Mouse (Mus musculus) C2C12 (cell line): ENCODE results near the gene Ergic3. TPM values are rescaled to one million over a fixed set of nuclear protein-coding genes. Genes with fewer than 3 reads are reported as not detected.

ENCODE experiments used
- H3K27me3 ChIP-seq: one replicate; pipeline ENCODE4 v1.6.1; 2011; ENCODE audit not compliant: control insufficient read depth, insufficient read depth, insufficient read length
- H3K36me3 ChIP-seq: one replicate; pipeline ENCODE4 v1.6.1; 2011; ENCODE audit not compliant: control insufficient read depth, insufficient read depth
- H3K4me3 ChIP-seq: one replicate; pipeline ENCODE4 v1.5.1; 2011; ENCODE audit warnings: mild to moderate bottlenecking, control low read depth; ENCODE audit not compliant: poor library complexity, insufficient read depth, severe bottlenecking
- H3K79me2 ChIP-seq: one replicate; pipeline ENCODE4 v1.6.1; 2011; ENCODE audit not compliant: control insufficient read depth, insufficient read depth
- H3K79me3 ChIP-seq: one replicate; pipeline ENCODE4 v1.6.1; 2011; ENCODE audit warnings: low read depth, control low read depth
- H3ac ChIP-seq: one replicate; pipeline ENCODE3; 2011; ENCODE audit warnings: low read depth; ENCODE audit not compliant: control insufficient read depth, insufficient read length
- CEBPB ChIP-seq: IDR thresholded peaks from one replicate; pipeline ENCODE4 v1.6.1; 2011; ENCODE audit warnings: low read depth, mild to moderate bottlenecking, control low read depth, moderate library complexity
- CTCF ChIP-seq: IDR thresholded peaks from one replicate; pipeline ENCODE4 v1.5.1; 2011; ENCODE audit not compliant: control insufficient read depth, insufficient read depth, insufficient read length
- FOSL1 ChIP-seq: IDR thresholded peaks from one replicate; pipeline ENCODE4 v1.8.0; 2011; ENCODE audit warnings: mild to moderate bottlenecking, low read length; ENCODE audit not compliant: poor library complexity, insufficient read depth, severe bottlenecking
- MAX ChIP-seq: IDR thresholded peaks from one replicate; pipeline ENCODE4 v1.6.1; 2011; ENCODE audit warnings: mild to moderate bottlenecking, control low read depth
- MYOD1 ChIP-seq: IDR thresholded peaks from one replicate; pipeline ENCODE4 v1.6.1; 2011; ENCODE audit warnings: low read depth; ENCODE audit not compliant: control insufficient read depth, insufficient read length
- MYOG ChIP-seq: IDR thresholded peaks from one replicate; pipeline ENCODE4 v1.6.1; 2011; ENCODE audit not compliant: control insufficient read depth, insufficient read length; ENCODE audit errors: extremely low read depth
- USF1 ChIP-seq: IDR thresholded peaks from one replicate; pipeline ENCODE4 v1.6.1; 2011; ENCODE audit warnings: low read depth, mild to moderate bottlenecking, control low read depth, moderate library complexity
- polyA plus RNA-seq: library from polyadenylated mRNA; unstranded; fragments of >200 nt; fragmentation: generic; extraction: Trizol; gene quantifications from one replicate; pipeline ENCODE4 v1.2.1, GENCODE M21; 2012; ENCODE audit warnings: missing spikeins

Ergic3 gene
- polyA plus RNA-seq, 1 experiment = 230 TPM

GRCm38 (mm10) chr2:156039390-156039789 is 31.5 kb downstream of the Ergic3 start:
- Histone ChIP-seq H3ac (no peak overlapping the region), H3K79me3 (no peaks in the 10 kb centered on the region), H3K36me3 (no peaks in the 10 kb centered on the region), H3K4me3 (no peak overlapping the region), H3K27me3 (peaks cover 60% of the 10 kb centered on the region), H3K79me2 (no peaks in the 10 kb centered on the region)
- TF ChIP-seq FOSL1 (no peak), MAX (no peak), CTCF (no peak), MYOG (no peak), MYOD1 (no peak), USF1 (no peak), CEBPB (no peak)

- Histone ChIP-seq H3ac (no peak overlapping the region), H3K79me3 (no peaks in the 10 kb centered on the region), H3K36me3 (no peaks in the 10 kb centered on the region), H3K79me2 (no peaks in the 10 kb centered on the region), H3K27me3 (peaks cover 56% of the 10 kb centered on the region), H3K4me3 (no peak overlapping the region)
- TF ChIP-seq CTCF (no peak), MAX (no peak), MYOD1 (no peak)
Measured at GRCm38 (mm10) chr2:156042903-156043302, 35.1 kb downstream of the Ergic3 start.

- H3K27me3 ChIP-seq = peaks cover 47% of the 10 kb centered on the region
- H3K79me2 ChIP-seq = no peaks in the 10 kb centered on the region
- no peaks in the 10 kb centered on the region for H3K79me3 ChIP-seq
- TF ChIP-seq FOSL1 (no peak), CEBPB (no peak), MAX (no peak), CTCF (no peak), MYOD1 (no peak), USF1 (no peak), MYOG (no peak)
- no peaks in the 10 kb centered on the region for H3K36me3 ChIP-seq
- no peak overlapping the region for H3K4me3 ChIP-seq
- H3ac ChIP-seq = no peak overlapping the region
Measured at GRCm38 (mm10) chr2:156047929-156048328, 40.1 kb downstream of the Ergic3 start.

GRCm38 (mm10) chr2:156052816-156053215 is 45.0 kb downstream of the Ergic3 start, which contains the start of gene Fer1l4:
Gene Fer1l4 (minus strand): TSS chr2:156052947.
- H3K36me3 ChIP-seq = no peaks in the 10 kb centered on the region
- H3K79me2 ChIP-seq = no peaks in the 10 kb centered on the region
- H3K79me3 ChIP-seq = no peaks in the 10 kb centered on the region
- TF ChIP-seq MYOD1 (no peak), USF1 (no peak)
- peaks cover 13% of the 10 kb centered on the region for H3K27me3 ChIP-seq
- H3K4me3 ChIP-seq = no peak within 1 kb of the TSS
- no peak within 1 kb of the TSS for H3ac ChIP-seq

GRCm38 (mm10) chr2:156065099-156066041 is 57.5 kb downstream of the Ergic3 start, which contains the start of gene Spag4:
Gene Spag4 (plus strand): TSS chr2:156065175.
- no peaks in the 10 kb centered on the region for H3K27me3 ChIP-seq
- H3K79me2 ChIP-seq = no peaks in the 10 kb centered on the region
- H3ac ChIP-seq = peak within 1 kb of the TSS; percentile 45
- no peaks in the 10 kb centered on the region for H3K79me3 ChIP-seq
- H3K36me3 ChIP-seq = peaks cover 17% of the 10 kb centered on the region
- peak within 1 kb of the TSS; percentile 41 for H3K4me3 ChIP-seq
- TF ChIP-seq MYOD1 (no peak), CEBPB (no peak), MAX (peak; percentile 72), MYOG (no peak)

- Histone ChIP-seq H3K79me2 (no peaks in the 10 kb centered on the region), H3K27me3 (no peaks in the 10 kb centered on the region), H3K4me3 (peak overlapping the region; percentile 41), H3ac (peak overlapping the region; percentile 2), H3K36me3 (peaks cover 17% of the 10 kb centered on the region), H3K79me3 (no peaks in the 10 kb centered on the region)
- TF ChIP-seq CEBPB = no peak
- no peak for TF ChIP-seq MYOG
- no peak for TF ChIP-seq MYOD1
- TF ChIP-seq USF1 = no peak
- TF ChIP-seq MAX = no peak
- TF ChIP-seq FOSL1 = no peak
- TF ChIP-seq CTCF = no peak
Measured at GRCm38 (mm10) chr2:156066126-156066525, 58.3 kb downstream of the Ergic3 start.

Other genes starting within 250 kb of the Ergic3 start
- 0.04 TPM for gene Mmp24, start 232.7 kb upstream of the Ergic3 start, polyA plus RNA-seq
- 32.9 TPM for gene BC029722, start 188.6 kb upstream of the Ergic3 start, polyA plus RNA-seq
- gene Eif6, start 181.1 kb upstream of the Ergic3 start, polyA plus RNA-seq = 340 TPM
- 0.02 TPM for gene Fam83c, start 173.2 kb upstream of the Ergic3 start, polyA plus RNA-seq
- 47.6 TPM for gene Uqcc1, start 77.7 kb upstream of the Ergic3 start, polyA plus RNA-seq
- not detected for gene Gm15557, start 67.3 kb upstream of the Ergic3 start, polyA plus RNA-seq
- gene Gdf5, start 62.7 kb upstream of the Ergic3 start, polyA plus RNA-seq = not detected
- 24.1 TPM for gene Cep250, start 51.6 kb upstream of the Ergic3 start, polyA plus RNA-seq
- gene 6430550D23Rik, start 68 bp upstream of the Ergic3 start, polyA plus RNA-seq = 0.09 TPM
- gene Fer1l4, start 44.9 kb downstream of the Ergic3 start, polyA plus RNA-seq = not detected
- 2.3 TPM for gene Spag4, start 57.1 kb downstream of the Ergic3 start, polyA plus RNA-seq
- 54.6 TPM for gene Cpne1, start 103.9 kb downstream of the Ergic3 start, polyA plus RNA-seq
- 6.4 TPM for gene Rbm12, start 103.9 kb downstream of the Ergic3 start, polyA plus RNA-seq
- gene Gm28036, start 119.0 kb downstream of the Ergic3 start, polyA plus RNA-seq = 15.3 TPM
- 287 TPM for gene Romo1, start 136.0 kb downstream of the Ergic3 start, polyA plus RNA-seq
- gene Nfs1, start 136.1 kb downstream of the Ergic3 start, polyA plus RNA-seq = 33.7 TPM
- 51.3 TPM for gene Rbm39, start 172.2 kb downstream of the Ergic3 start, polyA plus RNA-seq
- gene Phf20, start 188.4 kb downstream of the Ergic3 start, polyA plus RNA-seq = 18.1 TPM